Mouse (Mus musculus) liver, adult (tissue): ENCODE measurements around the gene Plekhb2.

ENCODE experiments used
- GATA4 ChIP-seq: IDR thresholded peaks from 2 replicates; pipeline ENCODE4 v1.6.1; 2014; ENCODE audit warnings: mild to moderate bottlenecking, low read length; ENCODE audit not compliant: insufficient replicate concordance

Gene Plekhb2

DNA sequence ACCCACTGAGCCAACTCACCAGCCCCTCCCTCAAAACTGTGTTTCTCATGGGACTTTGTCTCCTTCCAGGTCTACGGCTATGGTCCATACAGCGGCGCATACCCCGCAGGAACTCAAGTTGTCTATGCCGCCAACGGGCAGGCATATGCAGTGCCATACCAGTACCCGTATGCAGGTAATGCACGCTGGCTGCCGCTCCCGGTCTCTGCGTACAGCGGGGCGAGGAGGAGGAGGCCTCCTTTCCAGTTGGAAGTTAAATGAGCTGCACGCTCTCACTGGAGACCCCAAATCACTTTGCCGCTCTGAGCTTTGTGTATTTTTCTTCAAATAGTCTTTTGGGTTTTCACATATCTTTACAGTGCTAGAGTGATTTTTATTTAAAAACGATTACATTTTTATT is 19.5 kb downstream of the Plekhb2 start:
- no peak for TF ChIP-seq GATA4

DNA sequence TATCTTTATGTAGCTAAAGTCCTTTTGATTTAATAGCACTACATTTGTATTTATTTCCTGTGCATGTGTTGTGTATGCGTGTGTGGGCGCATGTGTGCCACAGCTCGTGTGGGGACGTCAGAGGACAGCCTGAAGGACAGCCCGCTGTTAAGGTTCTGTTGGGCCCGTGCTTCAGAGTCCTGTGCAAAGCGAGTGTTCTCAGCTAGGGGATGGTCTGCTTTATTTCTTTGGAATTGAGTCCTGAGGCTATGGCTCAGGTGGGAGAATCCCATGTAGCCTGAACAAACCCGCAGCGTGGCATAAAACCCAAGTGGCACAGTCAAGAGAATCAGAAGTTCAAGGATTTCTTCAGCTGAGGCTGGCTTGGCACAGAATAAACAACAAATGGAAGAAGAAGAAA is 21.4 kb downstream of the Plekhb2 start:
- TF ChIP-seq GATA4 = no peak

DNA sequence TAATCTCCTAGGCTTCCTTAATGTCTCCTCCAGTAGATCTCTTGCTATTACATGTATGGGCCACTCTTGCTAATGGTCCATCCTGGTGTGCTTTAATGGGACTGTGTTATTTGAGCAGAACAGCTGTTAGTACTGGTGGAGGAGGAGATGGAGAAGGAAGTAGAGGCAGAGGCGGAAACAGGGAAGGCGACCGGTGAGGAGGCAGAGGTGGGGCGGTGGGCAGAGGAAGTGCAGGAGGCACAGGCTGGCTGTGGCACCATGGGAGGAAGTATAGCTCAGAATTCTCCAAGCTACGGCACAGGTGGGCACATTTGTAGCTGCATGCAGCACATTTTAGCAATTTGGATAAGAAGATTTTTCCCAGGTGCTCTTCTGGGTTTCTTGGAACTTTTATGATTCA is 23.8 kb downstream of the Plekhb2 start:
- no peak for TF ChIP-seq GATA4

DNA sequence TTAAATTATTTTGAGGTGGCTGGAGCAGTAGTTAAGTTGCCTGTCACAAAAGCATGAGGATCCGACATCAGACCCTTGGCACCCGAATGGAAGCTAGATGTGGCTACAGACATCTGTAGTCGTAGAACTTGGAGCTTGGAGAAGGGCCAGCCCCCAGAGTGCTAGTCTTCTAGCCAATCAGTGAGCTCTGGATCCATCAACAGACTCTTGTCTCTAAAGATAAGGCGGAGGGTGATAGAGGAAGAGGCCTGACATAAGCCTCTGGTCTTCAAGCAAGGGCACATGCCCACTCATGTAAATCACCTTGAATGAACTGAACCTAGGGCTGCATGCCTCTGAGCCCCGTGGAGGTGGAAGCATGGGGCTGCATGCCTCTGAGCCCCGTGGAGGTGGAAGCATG is 29.8 kb downstream of the Plekhb2 start:
- no peak for TF ChIP-seq GATA4

DNA sequence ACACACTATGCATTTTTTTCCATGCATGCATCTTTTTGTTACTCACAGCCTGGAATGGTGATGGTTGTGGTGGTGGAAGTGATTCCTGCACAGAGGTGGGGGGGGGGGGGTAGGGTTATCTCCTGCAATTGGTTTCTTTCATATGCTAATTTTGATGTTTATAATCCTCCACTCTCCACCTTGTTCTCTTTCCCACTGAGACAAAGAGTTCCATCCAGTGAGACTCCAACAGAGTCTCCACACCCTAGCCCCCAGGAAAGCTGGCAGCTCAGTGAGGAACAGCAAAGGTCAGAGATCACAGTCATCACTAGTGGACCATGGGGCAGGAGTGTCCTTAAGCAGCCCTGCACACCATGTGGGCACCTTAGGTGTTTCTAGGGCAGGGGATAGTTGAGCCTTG is 34.0 kb downstream of the Plekhb2 start:
- TF ChIP-seq GATA4 = no peak

DNA sequence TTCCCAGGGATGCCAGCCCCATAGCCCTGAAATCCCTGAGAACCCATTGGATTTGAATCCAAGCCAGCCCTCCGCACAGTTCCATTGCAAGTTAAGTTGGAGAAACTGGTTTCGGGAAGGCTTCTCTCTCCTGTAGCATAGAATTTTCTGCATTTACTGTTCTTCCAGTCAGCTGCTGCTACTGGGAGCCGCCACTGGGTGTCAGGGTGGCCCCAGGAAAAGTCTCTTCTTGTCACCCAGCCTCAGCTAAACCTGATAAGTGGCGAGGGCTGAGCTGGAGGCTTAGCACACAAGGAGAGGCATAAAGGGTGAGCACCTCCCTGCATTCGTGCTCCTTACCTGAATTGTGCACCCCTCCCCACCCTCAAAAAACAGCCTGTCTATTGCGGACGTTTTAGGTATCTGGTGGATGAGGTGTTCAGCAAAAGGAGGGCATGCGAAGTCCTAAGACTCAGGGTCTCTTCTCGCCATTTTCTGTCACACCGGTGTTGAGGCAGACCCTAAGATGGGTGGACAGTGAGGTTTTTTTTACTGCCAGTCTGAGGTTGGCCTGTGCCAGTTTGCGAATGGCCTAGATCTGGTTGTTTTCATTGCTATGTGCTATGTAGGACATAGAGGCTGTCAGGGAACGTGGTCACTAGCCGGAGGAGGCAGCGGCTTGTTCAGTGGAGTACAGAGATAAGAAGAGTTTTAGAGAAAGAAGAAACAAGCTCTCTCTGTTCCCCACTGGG is 41.9 kb downstream of the Plekhb2 start:
- no peak for TF ChIP-seq GATA4

DNA sequence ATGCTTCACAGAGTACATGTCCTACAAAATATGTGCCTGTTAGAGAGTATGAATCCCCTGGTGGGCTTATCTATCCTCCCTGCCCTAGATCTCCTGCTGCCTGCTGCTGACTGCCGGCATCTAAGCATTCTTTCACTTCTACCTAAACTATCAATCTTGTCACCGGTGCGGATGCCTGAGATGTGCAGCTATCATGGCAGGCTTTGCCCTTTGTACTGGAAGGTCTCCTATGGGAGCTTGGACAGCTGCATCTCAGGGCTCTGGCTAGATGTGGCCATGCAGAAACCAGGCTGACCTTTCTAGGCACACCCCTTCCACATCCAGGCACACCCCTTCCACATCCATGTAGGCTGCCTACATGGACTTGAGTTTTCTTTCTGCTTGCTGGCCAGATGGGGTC is 42.7 kb downstream of the Plekhb2 start:
- no peak for TF ChIP-seq GATA4

DNA sequence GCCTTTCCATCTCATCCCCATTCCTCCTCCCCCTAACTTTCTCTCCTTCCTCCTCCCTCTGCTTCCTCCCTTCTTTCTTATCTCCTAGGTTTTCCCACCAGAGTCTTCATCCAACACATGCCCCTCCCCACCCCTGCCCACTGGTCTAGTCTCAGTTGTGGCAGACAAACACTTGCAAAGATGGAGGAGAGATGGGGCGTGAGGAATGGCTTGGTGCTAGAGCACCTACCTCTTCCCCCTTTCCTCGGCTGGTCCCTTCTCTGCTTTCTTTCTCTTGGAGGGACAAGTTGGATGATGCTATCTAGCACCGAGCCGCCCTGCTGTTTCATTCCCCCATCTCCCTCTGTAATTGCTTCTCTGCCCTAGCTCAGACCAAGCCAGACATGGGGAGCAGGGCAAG is 43.6 kb downstream of the Plekhb2 start:
- TF ChIP-seq GATA4 = no peak

DNA sequence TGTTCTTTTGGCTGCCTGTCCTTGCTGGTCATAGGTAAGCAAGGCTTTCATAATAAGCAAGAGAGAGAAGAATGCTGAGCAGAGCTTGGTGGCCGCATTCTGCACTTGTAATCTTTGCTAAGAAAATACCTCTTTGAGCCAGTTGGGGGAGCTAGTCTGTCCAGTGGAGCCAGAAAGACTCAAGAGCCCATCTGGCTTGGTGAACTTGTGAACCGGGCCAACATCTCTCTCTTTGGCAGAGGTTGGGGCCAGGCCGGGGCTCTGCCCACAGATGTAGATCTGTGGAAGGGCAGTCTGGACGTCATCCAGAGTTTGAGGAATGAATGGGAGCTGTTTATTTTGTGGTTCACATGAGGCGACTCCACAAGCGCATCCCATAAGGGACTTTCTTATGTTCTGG is 44.1 kb downstream of the Plekhb2 start:
- TF ChIP-seq GATA4 = no peak

DNA sequence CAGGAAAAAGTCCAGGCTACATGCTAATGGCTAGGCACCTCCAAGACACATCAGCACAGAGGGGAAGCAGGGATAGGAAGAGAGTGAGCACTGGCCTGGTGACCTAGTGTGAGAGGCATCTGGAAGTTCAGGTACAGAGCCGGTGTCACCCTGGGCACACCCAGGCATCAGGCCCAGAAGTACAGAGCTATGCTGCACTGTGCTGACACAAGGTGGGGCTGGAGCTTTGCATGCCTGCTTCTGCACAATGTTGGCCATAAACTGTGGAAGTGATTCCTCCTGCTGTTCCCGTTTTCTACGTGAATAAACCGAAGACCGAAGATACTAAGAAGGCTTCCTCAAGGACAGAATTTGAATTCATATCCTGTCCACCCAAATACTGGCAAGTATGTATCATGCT is 46.3 kb downstream of the Plekhb2 start:
- no peak for TF ChIP-seq GATA4

DNA sequence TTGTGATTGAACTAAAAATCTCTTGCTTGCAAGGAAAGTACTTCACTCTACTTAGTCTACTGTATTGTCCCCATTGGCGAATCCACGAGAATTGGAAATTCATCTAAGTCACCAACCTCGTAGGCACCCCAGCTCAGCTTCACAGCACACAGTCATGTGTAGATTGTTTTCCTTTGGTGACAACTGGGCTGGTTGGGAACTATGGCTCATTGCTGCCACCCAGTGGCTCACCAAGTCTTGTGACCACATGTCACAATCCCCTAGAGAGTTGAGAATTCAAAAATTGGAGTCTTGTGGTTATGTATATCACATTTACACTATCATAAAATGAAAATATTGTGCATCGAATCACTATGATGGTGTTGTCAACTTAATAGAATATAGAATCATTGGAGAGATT is 47.1 kb downstream of the Plekhb2 start:
- no peak for TF ChIP-seq GATA4

DNA sequence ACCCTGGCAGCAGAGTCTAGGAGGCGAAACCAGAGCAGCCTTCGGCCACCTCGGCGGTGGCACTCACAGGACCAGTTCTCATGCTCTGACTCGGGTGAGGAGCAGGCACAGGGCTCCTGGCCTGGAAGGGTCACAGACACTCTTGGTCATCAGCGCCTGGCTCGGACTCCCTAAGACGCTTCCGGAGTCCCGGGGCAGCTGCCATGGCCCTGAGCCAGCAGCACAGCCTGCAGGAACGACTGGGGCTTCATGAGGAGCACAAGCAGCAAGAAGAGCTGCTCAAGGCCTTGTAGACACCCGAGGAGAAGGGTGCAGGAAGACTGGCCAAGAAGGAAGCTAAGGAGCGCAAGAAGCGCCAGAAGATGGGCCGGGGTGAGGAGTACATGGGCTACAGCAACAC is 78.9 kb downstream of the Plekhb2 start:
- no peak for TF ChIP-seq GATA4
